Mouse (Mus musculus): Measurements from ENCODE around the gene Vrk3.
"Not testable (repeated sequence)": the region's sequence is repeated elsewhere in the genome, so short reads cannot be mapped to it uniquely, and the experiment has no call there.

Gene Vrk3

DNA sequence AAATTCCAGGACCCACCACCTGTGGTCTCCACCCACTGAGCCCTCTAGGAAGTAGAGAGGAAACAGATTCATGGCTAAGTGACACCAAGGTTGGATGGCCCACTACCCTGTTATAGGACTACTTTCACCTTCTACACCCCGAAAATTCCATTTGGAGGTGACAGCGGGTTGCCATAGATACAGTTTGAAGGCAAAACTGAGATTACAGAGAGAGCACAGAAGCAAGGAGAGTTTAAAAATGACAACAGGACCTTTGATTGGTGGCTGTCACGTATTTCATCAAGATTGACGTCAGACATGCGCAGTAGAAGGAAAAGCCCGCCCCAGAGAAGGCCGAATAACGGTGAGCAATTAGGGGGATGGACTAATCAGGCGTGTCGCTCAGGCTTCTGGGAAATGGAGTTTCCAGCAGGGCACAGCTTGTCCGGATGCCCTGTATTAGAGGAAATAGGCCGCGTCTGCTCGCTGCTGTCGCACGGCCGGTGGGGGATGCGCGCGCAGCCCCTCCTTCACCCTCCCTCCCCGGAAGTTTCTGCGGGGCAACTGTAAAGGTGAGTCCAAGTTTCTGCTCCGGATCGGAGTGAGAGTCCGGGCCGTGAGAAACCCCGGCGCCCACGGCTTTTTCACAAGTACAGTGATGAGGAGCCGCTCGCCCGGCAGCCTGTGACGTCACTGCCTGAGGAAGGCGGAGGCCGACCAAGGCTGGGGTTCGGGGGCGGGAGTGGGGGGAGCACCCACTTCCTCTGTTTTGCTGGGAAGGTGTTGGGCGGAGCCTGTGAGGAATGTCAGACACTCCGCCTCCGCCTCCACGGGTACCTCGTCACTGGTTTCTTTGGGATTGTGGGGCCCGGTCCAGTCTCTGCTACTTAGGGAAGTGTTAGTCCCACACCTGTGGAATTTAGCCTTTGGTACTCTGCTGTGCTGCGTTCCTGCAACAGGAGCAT lies at the start of gene Vrk3:
Gene Vrk3, plus strand, starts transcription at position 313 of the 944 bp plus-strand sequence.
- peak; percentile 90 to 94 for DNase-seq (ENCODE audit: low spot score in 2 of 2)

DNA sequence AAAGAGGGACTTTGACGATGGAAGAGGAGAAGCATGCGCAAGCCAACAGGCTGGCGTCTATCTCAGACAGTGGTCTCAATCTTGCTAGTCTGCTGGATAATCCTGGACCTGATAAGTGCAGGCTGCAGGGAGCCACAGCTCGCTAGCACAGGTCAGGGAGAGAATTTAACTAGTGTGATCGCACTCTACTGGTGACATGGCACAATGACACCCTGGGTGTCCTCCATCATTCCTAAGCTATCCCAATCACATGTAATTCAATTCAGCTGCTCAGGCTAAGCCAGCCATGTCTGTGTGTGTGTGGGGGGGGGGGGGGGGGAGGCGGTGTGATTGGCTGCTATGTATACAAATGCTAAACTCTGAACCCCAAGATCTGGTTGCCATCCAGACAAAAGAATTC lies 46.3 kb upstream of the Vrk3 start:
- DNase-seq (ENCODE audit: low spot score in 2 of 2): no peak

DNA sequence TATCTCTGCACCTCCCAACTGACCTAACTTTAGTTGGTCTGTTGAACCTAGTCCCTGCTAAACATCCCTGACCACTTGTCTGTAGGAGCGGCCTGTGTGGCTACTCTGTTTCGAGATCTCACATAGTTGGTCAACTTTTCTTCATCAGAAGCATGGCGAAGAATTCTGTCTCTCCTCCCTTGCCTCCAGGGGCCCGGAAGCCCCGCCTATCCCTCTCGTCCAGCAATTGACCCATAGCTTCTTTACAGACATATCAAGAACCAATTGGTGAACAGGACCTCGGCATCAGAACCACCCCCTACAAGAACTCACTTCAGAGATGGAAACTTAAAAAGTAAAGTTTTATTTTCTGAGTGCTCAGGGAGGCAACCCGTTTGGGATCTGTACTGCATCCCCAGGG lies 45.2 kb upstream of the Vrk3 start:
- no peak for DNase-seq (ENCODE audit: low spot score in 2 of 2)

DNA sequence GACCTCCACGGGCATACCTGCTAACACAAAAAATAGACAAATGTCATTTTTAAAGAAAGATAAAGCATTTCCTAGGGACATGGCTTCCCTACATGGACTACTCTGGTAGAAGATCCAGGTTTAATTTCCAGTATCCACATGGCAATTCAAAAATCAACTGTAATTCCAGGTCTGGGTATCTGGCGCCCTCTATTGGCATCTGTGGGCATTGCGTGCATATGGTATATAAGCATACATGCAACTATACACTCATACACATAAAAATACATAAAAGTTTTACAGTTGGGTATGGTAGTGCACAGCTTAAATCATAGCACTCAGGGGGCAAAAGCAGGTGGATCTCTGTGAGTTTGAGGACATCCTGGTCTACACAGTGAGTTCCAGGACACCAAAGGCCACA lies 43.9 kb upstream of the Vrk3 start:
- DNase-seq (ENCODE audit: low spot score in 2 of 2): no peak

DNA sequence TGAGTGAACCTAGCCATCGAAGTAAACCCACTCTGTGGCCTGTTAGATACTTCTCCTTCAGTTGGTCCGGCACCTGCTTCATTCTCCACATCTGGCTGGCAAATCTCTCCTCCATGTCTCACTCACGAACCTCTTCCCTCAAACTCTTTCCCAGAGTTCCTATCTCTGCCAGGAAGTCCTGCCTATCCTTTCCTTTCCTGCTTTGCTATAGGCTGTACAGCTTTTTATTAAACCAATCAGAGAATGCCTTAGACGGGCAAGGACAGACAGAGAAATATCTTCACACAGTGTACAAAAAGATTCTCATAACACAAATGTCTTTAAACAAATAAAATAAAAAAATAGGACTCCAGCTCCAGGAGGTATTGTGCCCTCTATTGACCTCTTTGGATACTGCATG lies 43.1 kb upstream of the Vrk3 start:
- DNase-seq (ENCODE audit: low spot score in 2 of 2): no peak

DNA sequence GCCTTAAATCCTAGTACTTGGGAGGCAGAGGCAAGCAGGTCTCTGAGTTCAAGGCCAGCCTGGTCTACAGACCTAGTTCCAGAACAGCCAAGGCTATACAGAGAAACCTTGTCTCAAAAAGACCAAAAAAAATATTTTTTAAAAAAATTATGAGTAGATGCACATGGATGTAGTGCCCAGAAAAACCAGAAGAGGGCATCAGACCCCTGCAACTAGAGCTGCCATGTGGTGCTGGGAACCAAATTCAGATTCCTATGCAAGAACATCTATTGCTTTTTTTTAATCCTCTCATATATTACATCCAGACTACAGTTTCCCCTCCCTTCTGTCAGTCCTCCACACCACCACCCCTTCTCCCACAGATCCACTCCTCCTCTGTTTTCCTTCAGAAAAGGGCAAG lies 41.9 kb upstream of the Vrk3 start:
- no peak for DNase-seq (ENCODE audit: low spot score in 2 of 2)

DNA sequence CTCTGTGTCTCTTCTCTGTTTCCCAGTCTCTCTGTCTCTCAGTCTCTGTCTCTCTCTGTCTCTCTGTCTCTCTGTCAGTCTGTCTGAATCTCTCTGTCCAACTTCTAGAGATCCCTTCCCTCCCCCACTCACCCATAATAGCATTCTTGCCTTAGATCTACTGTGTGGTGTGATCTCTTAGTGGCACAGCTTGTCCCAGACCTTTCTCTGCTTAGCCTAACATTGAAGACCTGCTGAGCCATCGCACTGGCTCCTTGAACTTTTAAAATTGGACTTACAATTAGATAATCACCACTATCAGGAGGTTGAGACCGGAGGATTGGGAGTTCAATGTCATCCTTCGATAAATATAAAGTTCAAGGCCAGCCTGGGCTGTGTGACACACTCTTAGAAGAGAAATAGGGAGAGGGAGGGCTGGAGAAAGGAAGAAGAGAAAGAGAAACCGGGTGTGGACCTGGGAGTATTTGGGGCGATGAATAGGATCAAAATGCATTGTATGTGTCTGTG lies 41.0 kb upstream of the Vrk3 start:
- no peak for DNase-seq (ENCODE audit: low spot score in 2 of 2)

DNA sequence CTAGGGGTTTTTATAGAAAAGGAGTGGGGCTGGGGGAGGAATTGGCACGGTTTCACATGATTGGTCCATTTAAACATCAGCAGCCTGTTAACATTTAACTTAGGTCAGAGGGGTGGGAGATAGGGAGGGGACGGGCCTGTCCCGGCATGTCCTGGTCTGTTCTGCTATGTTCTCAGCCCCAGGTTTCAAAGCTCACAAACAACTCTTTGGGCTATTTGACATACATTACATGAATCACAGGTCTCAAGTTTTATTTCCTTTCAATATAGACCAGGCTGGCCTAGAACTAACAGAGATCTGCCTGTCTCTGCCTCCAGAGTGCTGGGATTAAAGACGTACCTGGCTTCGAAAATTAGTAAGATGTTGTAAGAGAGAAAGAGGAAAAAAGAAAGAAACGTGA lies 40.1 kb upstream of the Vrk3 start:
- DNase-seq (ENCODE audit: low spot score in 2 of 2): not testable (repeated sequence)

DNA sequence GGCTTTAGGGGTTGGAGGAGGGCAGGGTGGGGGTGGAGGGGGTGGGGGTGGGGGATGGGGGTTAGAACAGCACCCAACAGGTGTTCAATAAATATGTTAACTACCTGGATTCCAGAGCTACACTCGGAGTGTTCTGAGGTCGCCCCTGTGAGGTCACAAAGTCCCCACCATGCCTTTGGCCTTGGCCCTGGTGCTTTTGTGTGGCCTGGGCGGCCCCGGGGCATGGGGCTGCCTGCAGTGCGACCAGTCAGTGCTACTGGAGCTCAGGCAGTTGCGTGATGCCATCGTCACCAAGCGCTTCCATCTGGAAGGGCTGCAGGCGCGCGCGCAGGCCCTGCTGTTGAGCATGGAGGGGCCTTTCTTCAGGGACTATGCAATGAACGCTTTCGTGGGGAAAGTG lies 39.6 kb upstream of the Vrk3 start, which contains the start of gene Izumo2:
Gene Izumo2, plus strand, starts transcription at position 169 of the 400 bp plus-strand sequence.
- DNase-seq (ENCODE audit: low spot score in 2 of 2): no peak

DNA sequence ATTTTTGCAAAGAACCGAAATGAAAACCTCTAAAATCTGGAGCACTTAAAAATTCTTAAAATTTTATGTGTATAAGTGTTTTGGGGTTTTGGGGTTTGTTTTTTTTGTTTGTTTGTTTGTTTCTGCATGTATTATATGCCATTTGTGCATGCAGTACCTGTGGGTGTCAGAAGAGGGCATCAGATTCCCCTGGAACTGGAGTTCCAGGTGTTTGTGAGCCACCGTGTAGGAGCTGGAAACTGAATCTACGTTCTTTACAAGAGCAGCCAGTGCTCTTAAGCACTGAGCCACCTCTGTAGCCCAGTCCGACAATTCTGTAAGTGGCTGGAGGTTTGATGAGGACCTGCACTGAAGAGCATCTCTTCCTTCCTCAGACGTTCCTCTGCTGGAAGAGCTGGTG lies 38.3 kb upstream of the Vrk3 start:
- DNase-seq (ENCODE audit: low spot score in 2 of 2): no peak

DNA sequence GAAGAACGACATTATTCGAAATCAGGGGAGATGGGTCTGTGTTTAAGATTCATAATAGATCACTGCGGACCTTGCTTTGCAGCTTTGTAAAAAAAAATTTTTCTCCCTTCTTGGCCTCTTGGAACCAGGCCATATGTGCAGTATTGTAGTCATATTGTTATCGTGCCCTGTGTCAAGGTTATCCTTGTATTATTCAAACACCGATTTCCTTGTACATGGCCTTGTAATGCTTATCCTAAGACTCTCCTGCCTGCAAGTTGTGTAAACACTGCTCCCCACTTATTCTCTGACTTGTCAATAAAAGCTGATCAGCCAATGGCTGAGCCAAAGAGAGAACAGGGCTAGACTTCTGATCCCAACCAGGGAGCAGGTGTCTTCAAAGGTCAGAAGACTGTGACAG lies 26.2 kb upstream of the Vrk3 start:
- DNase-seq (ENCODE audit: low spot score in 2 of 2): no peak

DNA sequence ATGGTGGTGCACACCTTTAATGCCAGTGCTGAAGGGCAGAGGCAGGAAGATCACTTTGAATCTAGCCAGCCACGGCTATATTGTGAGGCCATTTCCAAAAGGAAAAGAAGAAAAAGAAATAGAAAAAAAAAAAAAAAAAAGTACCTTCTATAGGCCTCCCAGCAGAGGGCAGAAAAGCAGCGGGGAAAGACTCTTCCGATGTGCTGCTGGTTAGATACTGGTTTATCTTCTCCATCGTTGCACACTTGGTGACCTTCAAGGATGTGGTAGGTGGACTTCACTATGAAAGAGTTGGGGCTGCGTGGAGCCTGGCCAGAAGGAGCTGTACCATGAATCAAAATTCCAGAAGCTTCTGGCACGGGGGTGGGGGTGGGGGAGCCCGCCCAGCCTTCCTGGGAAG lies 23.9 kb upstream of the Vrk3 start:
- no peak for DNase-seq (ENCODE audit: low spot score in 2 of 2)

DNA sequence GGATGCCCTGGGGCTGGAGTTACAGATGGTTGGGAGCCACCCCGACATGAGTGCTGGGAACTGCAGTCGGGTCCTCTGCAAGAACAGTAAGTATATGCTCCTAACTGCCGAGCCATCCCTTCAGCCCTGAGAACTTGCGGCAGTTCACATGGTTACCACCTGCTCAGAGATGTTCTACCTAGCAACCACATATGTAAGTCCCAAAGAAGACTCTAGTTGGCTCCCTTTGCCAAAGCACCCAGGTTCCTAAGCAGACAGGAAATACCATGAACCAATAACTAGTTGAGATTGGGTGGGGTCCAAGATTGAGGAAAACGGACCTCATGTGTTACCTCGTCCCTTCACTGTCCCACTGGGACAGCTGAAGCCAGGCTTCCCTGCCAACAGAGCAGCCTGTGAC lies 21.9 kb upstream of the Vrk3 start:
- no peak for DNase-seq (ENCODE audit: low spot score in 2 of 2)

DNA sequence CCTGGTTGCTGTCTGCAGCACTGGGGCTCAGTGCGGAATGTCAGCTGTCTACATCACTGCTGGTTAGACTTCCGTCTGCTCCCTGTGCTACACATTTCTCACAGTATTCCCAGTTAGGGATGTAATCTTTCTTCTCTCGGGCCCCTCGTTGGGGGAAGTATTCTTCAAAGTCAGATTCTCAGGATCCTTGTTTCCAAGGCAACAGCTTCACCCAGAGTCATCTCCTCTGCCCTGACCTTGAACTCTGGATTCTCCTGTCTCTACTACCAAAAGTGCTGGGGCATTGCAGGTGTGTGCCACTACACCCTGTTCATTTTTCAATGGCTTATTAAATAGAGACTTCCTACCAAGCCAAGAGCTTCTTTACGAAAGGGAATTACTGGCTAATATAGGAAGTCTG lies 21.1 kb upstream of the Vrk3 start:
- no peak for DNase-seq (ENCODE audit: low spot score in 2 of 2)

DNA sequence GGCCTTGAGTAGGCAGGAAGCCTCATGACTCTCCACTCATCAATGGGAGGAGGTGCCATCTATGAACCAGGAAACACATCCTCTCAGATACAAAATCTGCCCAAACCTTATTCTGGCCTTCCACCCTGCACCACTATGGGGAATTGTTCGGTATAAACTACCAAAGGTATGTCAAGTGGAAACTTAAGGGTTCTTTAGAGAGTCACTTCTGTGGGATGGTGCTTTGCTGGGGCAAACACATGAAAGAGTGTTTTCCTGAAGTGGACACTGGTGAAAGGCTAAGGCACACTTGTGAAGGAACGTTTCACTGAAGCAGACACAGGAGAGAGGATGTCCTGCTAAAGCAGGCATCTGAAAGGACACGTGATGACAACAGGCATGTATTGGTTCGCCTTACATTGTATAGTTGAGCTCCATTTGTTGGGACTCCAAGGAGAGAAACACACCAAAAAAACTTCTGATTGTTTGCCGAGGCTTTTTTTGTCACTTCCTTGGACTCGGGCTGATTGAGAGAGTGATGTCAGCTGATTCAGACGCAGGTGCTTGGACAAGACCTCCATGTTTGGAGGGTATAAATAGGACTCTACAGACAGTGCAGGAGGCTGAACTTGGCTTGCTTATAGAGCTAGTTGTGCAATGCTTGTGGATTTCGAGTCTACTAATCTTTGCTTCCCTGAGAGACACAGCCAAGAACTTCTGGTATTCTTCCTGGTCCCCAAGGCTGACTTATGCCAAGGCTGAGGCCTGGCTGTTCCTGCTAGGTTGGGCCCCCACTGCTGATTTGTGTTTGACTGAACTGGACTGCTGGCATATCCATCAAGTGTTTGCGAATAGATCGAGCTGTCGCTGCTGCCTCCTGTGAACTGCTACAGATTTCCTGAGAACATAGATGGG lies 19.9 kb upstream of the Vrk3 start:
- DNase-seq (ENCODE audit: low spot score in 2 of 2): no peak

DNA sequence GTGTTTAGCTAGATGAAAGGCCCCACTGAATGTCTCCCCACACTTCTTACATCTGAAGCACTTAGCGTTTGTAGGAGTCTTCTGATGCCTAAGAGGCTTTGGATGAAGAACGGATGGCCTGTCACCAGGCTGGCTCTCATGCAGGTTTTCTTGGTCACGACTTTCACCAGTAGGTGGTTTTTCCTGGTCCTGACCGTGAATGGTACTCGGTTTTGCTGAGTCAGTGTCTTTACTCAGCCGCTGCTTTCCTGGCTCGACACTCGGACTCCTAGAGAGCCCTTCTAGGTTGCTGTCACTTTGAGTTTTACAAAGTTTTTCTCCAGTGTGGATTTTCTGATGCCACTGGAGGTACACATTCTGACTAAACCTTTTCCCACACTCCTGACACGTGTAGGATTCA lies 14.5 kb upstream of the Vrk3 start:
- DNase-seq (ENCODE audit: low spot score in 2 of 2): no peak

DNA sequence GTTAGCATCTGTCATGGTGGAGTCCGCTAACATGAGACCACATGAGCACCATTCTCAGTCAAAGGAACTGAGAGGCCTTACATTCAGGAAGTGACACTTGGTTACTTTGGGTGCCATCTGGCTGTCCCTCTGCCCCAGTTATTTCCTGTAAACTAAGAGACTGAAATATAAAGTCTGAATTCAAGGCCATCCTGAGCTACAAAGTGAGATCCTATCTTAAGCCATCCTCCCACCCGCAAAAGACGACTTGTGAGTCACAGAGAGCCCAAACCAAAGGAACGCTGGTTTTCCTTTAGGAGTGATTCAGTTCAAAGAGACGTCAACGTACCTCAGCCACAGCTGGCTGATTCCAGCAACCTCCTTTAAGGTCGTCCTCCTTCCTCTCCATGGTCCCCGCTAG lies 6.9 kb upstream of the Vrk3 start:
- DNase-seq (ENCODE audit: low spot score in 2 of 2): no peak

DNA sequence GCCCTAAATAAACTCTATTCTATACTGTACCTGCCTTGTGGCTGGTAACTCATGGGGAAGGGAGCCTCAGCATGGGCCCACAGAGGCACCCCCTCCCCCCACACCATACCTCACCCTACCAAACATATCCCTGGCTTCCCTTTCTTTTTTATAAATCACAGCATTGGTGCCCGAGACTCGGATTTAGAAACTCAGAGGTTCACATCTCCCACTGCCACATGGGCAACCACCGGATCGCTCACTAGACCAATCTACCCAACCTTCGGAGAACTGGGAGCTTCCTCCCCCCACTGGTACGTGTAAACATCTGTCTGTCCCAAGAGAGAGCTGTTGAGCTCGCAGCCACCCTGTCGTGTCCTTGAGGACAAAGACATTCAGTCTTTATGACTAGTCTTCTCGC lies 3.9 kb upstream of the Vrk3 start:
- no peak for DNase-seq (ENCODE audit: low spot score in 2 of 2)

DNA sequence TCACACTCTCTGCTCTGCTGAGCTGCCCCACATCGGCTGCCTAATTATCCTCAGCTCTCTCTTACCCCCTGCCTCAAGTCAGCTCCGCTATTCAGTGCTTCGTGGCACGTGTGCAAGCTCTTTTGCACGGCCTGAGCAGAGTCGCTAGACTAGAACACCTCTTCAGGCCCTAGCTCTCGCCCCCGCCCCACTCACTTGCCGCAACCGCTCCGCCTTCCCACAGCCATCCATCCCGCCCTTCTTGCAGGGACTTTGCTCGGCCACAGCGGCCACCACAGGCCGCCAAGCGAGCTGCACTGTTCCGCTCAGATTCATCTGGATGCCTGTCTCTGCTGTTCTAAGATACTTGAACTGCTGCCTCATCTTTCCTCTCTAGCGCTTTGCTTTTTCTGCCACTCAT lies 3.1 kb upstream of the Vrk3 start:
- DNase-seq (ENCODE audit: low spot score in 2 of 2): peak; percentile 44 to 45

DNA sequence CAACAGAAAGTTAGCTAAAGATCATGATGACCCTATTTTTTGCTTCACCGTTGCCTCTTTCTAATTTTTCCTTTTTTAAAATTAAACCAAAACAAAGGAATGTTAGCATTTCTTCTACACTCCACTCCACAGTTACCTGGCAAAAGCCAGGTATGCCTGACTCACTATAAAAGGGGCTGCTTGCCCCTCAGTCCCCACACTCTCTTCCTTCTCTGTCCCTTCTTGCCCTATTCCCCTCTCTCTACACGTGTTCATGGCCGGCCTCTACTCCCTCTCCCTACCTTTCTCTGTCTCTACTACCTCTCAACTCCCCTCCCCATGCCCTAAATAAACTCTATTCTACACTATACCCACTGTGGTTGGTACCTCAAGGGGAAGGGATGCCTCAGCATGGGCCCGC lies 1.1 kb upstream of the Vrk3 start:
- no peak for DNase-seq (ENCODE audit: low spot score in 2 of 2)

DNA sequence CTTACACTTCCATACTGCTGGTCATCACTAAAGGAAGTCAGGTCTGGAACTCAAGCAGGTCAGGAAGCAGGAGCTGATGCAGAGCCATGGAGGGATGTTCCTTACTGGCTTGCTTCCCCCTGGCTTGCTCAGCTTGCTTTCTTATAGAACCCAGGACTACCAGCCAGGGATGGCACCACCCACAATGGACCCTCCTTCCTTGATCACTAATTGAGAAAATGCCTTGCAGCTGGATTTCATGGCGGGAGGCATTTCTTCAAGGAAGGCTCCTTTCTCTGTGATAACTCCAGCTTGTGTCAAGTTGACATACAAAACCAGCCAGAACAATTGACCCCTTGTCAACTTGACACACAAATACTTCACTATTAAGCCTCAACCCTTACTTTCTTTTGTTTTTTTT lies 2.7 kb downstream of the Vrk3 start, which contains the start of gene Zfp473:
Gene Zfp473, minus strand, starts transcription at position 101 of the 400 bp plus-strand sequence.
- DNase-seq (ENCODE audit: low spot score in 2 of 2): not testable (repeated sequence)

DNA sequence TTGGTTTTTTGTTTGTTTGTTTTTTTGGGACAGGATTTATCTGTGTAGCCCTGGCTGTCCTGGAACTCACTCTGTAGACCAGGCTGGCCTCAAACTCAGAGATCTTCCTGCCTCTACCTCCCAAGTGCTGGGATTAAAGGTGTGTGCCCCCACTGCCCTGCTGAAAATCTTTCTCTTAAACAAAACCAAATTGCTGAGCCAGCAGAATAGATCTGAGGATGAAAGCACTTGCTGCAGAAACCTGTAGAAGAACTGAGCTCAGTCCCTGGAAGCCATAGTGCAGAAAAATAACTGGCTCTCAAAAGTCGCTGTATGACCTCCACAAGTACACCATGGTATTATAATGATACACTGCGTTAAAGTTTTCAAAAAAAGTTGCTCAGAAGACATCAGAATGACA lies 9.0 kb downstream of the Vrk3 start:
- no peak for DNase-seq (ENCODE audit: low spot score in 2 of 2)
